Mouse (Mus musculus) forebrain, embryonic 13.5 days (tissue): ENCODE data around the gene Olfml3. TPM values are rescaled to one million over a fixed set of nuclear protein-coding genes. Genes with fewer than 3 reads are reported as not detected.
A peak's percentile ranks its signal among the peaks of the same experiment; 100 is the strongest.

Experiments
- ATAC-seq: fragments of 200-750 bp; cut with Nextera tagmentation; 2 replicates; pipeline ENCODE4 v1.8.0; 2017
- H3K27ac ChIP-seq: fragments of 300-500 bp; sonication (generic); 2 replicates; pipeline ENCODE4 v1.5.1; 2015; ENCODE audit warnings: inconsistent platforms, mild to moderate bottlenecking, moderate library complexity
- H3K27me3 ChIP-seq: fragments of 300-500 bp; sonication (generic); 2 replicates; pipeline ENCODE4 v1.6.1; 2015; ENCODE audit warnings: mild to moderate bottlenecking, inconsistent platforms
- H3K36me3 ChIP-seq: fragments of 300-500 bp; sonication (generic); 2 replicates; pipeline ENCODE4 v1.6.1; 2015; ENCODE audit warnings: mild to moderate bottlenecking, inconsistent platforms; ENCODE audit not compliant: poor library complexity, severe bottlenecking
- H3K4me1 ChIP-seq: fragments of 300-500 bp; sonication (generic); 2 replicates; pipeline ENCODE4 v1.6.1; 2015; ENCODE audit warnings: inconsistent platforms
- H3K4me2 ChIP-seq: fragments of 300-500 bp; sonication (generic); 2 replicates; pipeline ENCODE4 v1.6.1; 2015; ENCODE audit warnings: inconsistent platforms, mild to moderate bottlenecking, moderate library complexity
- H3K4me3 ChIP-seq: fragments of 300-500 bp; sonication (generic); 2 replicates; pipeline ENCODE4 v1.5.1; 2015; ENCODE audit warnings: mild to moderate bottlenecking, inconsistent platforms
- H3K9ac ChIP-seq: fragments of 300-500 bp; sonication (generic); 2 replicates; pipeline ENCODE4 v1.6.1; 2015; ENCODE audit warnings: mild to moderate bottlenecking, inconsistent platforms
- H3K9me3 ChIP-seq: fragments of 300-500 bp; sonication (generic); replicated peaks from 2 replicates; pipeline ENCODE4 v1.6.1; 2016; ENCODE audit warnings: inconsistent platforms
- WGBS: fragments of 180-500 bp; shearing (Covaris S2); methylation state at CpG from one replicate; pipeline ENCODE4 v1.1.7; 2015; 5-methylcytosine and 5-hydroxymethylcytosine counted together
- polyA plus RNA-seq: library from polyadenylated mRNA; unstranded; fragments of >200 nt; fragmentation: Nextera tagmentation; extraction: Ambion mirVana; gene quantifications from 2 replicates; pipeline ENCODE4 v1.2.1, GENCODE M21; 2015

The Olfml3 gene
- polyA plus RNA-seq, 1 experiment from 2014 or later = 2.9 TPM

DNA sequence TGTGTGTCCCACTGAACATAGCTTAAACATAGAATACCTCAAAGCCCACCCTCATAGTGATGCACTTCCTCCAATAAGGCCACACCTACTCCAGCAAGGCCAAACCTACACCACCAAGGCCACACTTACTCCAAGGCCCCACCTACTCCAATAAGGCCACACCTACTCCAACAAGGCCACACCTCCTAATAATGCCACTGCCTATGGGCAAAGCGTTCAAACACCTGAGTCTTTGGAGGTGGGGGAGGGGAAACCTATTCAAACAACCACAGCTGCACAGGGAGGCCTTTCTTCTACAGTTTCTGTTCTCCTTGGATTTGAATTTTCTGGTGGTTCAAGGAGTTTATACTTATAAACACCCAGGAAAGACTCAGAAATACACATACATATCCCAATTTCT lies 48.8 kb downstream of the Olfml3 start:
- no peaks in the 10 kb centered on the region for H3K9me3 ChIP-seq
- H3K36me3 ChIP-seq = no peaks in the 10 kb centered on the region
- H3K4me2 ChIP-seq = no peak overlapping the region
- H3K9ac ChIP-seq = no peak overlapping the region
- H3K4me3 ChIP-seq = no peak overlapping the region
- 69% methylated on average over 1 of the region's 1 CpGs for WGBS
- H3K27ac ChIP-seq = no peak overlapping the region
- H3K4me1 ChIP-seq = no peaks in the 10 kb centered on the region; the same call in 1 of the 2 replicates
- 0 out of 2 replicates have a peak, but pooled peaks cover 3% of the 10 kb centered on the region for H3K27me3 ChIP-seq
- ATAC-seq = no peak

- Histone ChIP-seq H3K27ac (no peak overlapping the region), H3K9me3 (no peaks in the 10 kb centered on the region), H3K4me3 (no peak overlapping the region), H3K4me2 (no peak overlapping the region), H3K36me3 (no peaks in the 10 kb centered on the region), H3K4me1 (peaks cover 15% of the 10 kb centered on the region), H3K9ac (no peak overlapping the region), H3K27me3 (0 out of 2 replicates have a peak, but pooled peaks cover 3% of the 10 kb centered on the region)
- WGBS = 43% methylated on average over 5 of the region's 5 CpGs
- no peak for ATAC-seq
Observed at GRCm38 (mm10) chr3:103683966-103684319, 53.9 kb downstream of the Olfml3 start.

GRCm38 (mm10) chr3:103683234-103683965 lies 54.4 kb downstream of the Olfml3 start:
- no peak for ATAC-seq
- H3K9me3 ChIP-seq = no peaks in the 10 kb centered on the region
- H3K4me1 ChIP-seq = peaks cover 15% of the 10 kb centered on the region
- H3K9ac ChIP-seq = no peak overlapping the region; the same call in 1 of the 2 replicates
- peak overlapping the region; percentile 42 for H3K4me2 ChIP-seq
- no peak overlapping the region for H3K27ac ChIP-seq
- H3K36me3 ChIP-seq = no peaks in the 10 kb centered on the region
- no peak overlapping the region for H3K4me3 ChIP-seq
- 0 out of 2 replicates have a peak, but pooled peaks cover 3% of the 10 kb centered on the region for H3K27me3 ChIP-seq
- 2% methylated on average over 21 of the region's 21 CpGs for WGBS

- H3K4me3 ChIP-seq = no peak overlapping the region
- peaks cover 15% of the 10 kb centered on the region for H3K4me1 ChIP-seq
- H3K27ac ChIP-seq = no peak overlapping the region
- WGBS = 51% methylated on average over 4 of the region's 4 CpGs
- H3K9ac ChIP-seq = no peak overlapping the region
- H3K9me3 ChIP-seq = no peaks in the 10 kb centered on the region
- no peak for ATAC-seq
- no peaks in the 10 kb centered on the region for H3K36me3 ChIP-seq
- H3K4me2 ChIP-seq = no peak overlapping the region
- 0 out of 2 replicates have a peak, but pooled peaks cover 3% of the 10 kb centered on the region for H3K27me3 ChIP-seq
Observed at GRCm38 (mm10) chr3:103682473-103682872, 55.3 kb downstream of the Olfml3 start.

- Histone ChIP-seq H3K27ac (no peak overlapping the region), H3K4me1 (peaks cover 13% of the 10 kb centered on the region), H3K9me3 (no peaks in the 10 kb centered on the region), H3K4me3 (no peak overlapping the region), H3K27me3 (no peaks in the 10 kb centered on the region), H3K9ac (no peak overlapping the region), H3K36me3 (no peaks in the 10 kb centered on the region), H3K4me2 (no peak overlapping the region)
- WGBS = 12% methylated on average over 6 of the region's 6 CpGs
- ATAC-seq = no peak
Observed at GRCm38 (mm10) chr3:103678811-103679210, 59.0 kb downstream of the Olfml3 start.

DNA sequence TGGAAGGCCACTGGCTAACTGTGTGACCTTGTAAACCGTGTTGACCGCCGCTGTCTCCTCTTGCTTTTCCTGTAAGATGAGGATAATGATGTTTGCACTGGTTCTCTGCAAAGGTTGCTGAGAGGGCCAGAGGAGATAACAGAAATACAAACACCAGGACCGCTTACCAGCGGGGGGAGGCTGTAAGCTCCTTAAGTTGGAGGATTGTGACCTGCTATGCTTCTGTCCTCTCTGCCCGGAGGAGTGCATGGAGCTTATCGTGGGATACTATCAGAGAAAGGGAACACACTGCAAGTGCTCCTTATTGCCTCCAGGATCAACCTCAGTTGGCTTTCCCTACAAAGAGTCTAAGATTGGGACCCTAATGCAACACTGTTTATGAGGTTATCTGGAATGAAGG lies 65.1 kb downstream of the Olfml3 start:
- Histone ChIP-seq H3K4me2 (no peak overlapping the region), H3K9me3 (no peaks in the 10 kb centered on the region), H3K9ac (no peak overlapping the region), H3K27ac (no peak overlapping the region), H3K4me3 (no peak overlapping the region), H3K4me1 (no peaks in the 10 kb centered on the region), H3K27me3 (no peaks in the 10 kb centered on the region), H3K36me3 (no peaks in the 10 kb centered on the region)
- no peak for ATAC-seq
- 43% methylated on average over 7 of the region's 7 CpGs for WGBS

Other genes starting within 250 kb of the Olfml3 start
- gene Syt6, start 162.8 kb downstream of the Olfml3 start, polyA plus RNA-seq = 6.2 and 9.0 TPM in 2 replicates
- 0.17 and 0.18 TPM in 2 replicates for gene Atg4a-ps, start 91.9 kb downstream of the Olfml3 start, polyA plus RNA-seq
- not detected in 2 replicates for gene Gm10964, start 1.4 kb upstream of the Olfml3 start, polyA plus RNA-seq
- 13.0 and 14.5 TPM in 2 replicates for gene Hipk1, start 53.6 kb upstream of the Olfml3 start, polyA plus RNA-seq
- 31.0 and 32.7 TPM in 2 replicates for gene Dclre1b, start 71.4 kb upstream of the Olfml3 start, polyA plus RNA-seq
- gene Ap4b1, start 71.5 kb upstream of the Olfml3 start, polyA plus RNA-seq = 23.2 and 25.0 TPM in 2 replicates
- not detected in 2 replicates for gene Gm43064, start 71.6 kb upstream of the Olfml3 start, polyA plus RNA-seq
- gene Bcl2l15, start 94.6 kb upstream of the Olfml3 start, polyA plus RNA-seq = 0.44 TPM in 1 of 2 replicates, not detected in the other
- 0.14 and 0.37 TPM in 2 replicates for gene Ptpn22, start 121.8 kb upstream of the Olfml3 start, polyA plus RNA-seq
- gene Rsbn1, start 176.1 kb upstream of the Olfml3 start, polyA plus RNA-seq = 18.9 and 20.5 TPM in 2 replicates
- gene Phtf1, start 230.1 kb upstream of the Olfml3 start, polyA plus RNA-seq = 31.5 and 31.7 TPM in 2 replicates